Mouse (Mus musculus) hindbrain, embryonic 13.5 days (tissue): Measurements from ENCODE around the gene B4galt5. TPM values are rescaled to one million over a fixed set of nuclear protein-coding genes. Genes with fewer than 3 reads are reported as not detected.

Source experiments
- ATAC-seq: fragments of 200-750 bp; cut with Nextera tagmentation; 2 replicates; pipeline ENCODE4 v1.8.0; 2017; ENCODE audit warnings: moderate TSS enrichment; ENCODE audit not compliant: low FRiP score
- H3K27ac ChIP-seq: fragments of 300-500 bp; sonication (generic); 2 replicates; pipeline ENCODE4 v1.5.1; 2015; ENCODE audit warnings: inconsistent platforms, mild to moderate bottlenecking, moderate library complexity
- H3K27me3 ChIP-seq: fragments of 300-500 bp; sonication (generic); 2 replicates; pipeline ENCODE4 v1.6.1; 2015; ENCODE audit warnings: mild to moderate bottlenecking, inconsistent platforms
- H3K36me3 ChIP-seq: fragments of 300-500 bp; sonication (generic); 2 replicates; pipeline ENCODE4 v1.6.1; 2015; ENCODE audit warnings: mild to moderate bottlenecking, inconsistent platforms
- H3K4me1 ChIP-seq: fragments of 300-500 bp; sonication (generic); replicated peaks from 2 replicates; pipeline ENCODE4 v1.6.1; 2015; ENCODE audit warnings: inconsistent platforms
- H3K4me2 ChIP-seq: fragments of 300-500 bp; sonication (generic); 2 replicates; pipeline ENCODE4 v1.6.1; 2015; ENCODE audit warnings: inconsistent platforms, mild to moderate bottlenecking, moderate library complexity
- H3K4me3 ChIP-seq: fragments of 300-500 bp; sonication (generic); 2 replicates; pipeline ENCODE4 v1.5.1; 2015; ENCODE audit warnings: mild to moderate bottlenecking, inconsistent platforms
- H3K9ac ChIP-seq: fragments of 300-500 bp; sonication (generic); 2 replicates; pipeline ENCODE4 v1.6.1; 2015; ENCODE audit warnings: mild to moderate bottlenecking, inconsistent platforms
- H3K9me3 ChIP-seq: fragments of 300-500 bp; sonication (generic); 2 replicates; pipeline ENCODE4 v1.6.1; 2016; ENCODE audit warnings: inconsistent platforms
- WGBS: fragments of 180-500 bp; shearing (Covaris S2); methylation state at CpG from one replicate; pipeline ENCODE4 v1.1.7; 2015; 5-methylcytosine and 5-hydroxymethylcytosine counted together
- polyA plus RNA-seq: library from polyadenylated mRNA; unstranded; fragments of >200 nt; fragmentation: Nextera tagmentation; extraction: Ambion mirVana; gene quantifications from 2 replicates; pipeline ENCODE4 v1.2.1, GENCODE M21; 2015

B4galt5 gene
- polyA plus RNA-seq, 1 experiment from 2014 or later: 12.5 TPM

GRCm38 (mm10) chr2:167375688-167376087 lies 26.7 kb upstream of the B4galt5 start:
- no peaks in the 10 kb centered on the region for H3K36me3 ChIP-seq
- peaks cover 9% of the 10 kb centered on the region for H3K4me1 ChIP-seq
- ATAC-seq: no peak
- H3K9ac ChIP-seq: no peak overlapping the region
- H3K9me3 ChIP-seq: no peaks in the 10 kb centered on the region
- H3K27ac ChIP-seq: no peak overlapping the region
- no peak overlapping the region for H3K4me2 ChIP-seq
- H3K27me3 ChIP-seq: no peaks in the 10 kb centered on the region
- H3K4me3 ChIP-seq: no peak overlapping the region
- WGBS: 97% methylated on average over 5 of the region's 5 CpGs

- Histone ChIP-seq H3K4me1 (0 out of 2 replicates have a peak, but pooled peaks cover 5% of the 10 kb centered on the region), H3K9ac (no peak overlapping the region), H3K27me3 (no peaks in the 10 kb centered on the region), H3K4me2 (no peak overlapping the region), H3K36me3 (no peaks in the 10 kb centered on the region), H3K4me3 (no peak overlapping the region), H3K27ac (no peak overlapping the region), H3K9me3 (no peaks in the 10 kb centered on the region)
- ATAC-seq: no peak
- 82% methylated on average over 9 of the region's 9 CpGs for WGBS
Measured at GRCm38 (mm10) chr2:167375135-167375534, 26.2 kb upstream of the B4galt5 start.

- no peak for ATAC-seq
- no peaks in the 10 kb centered on the region for H3K27me3 ChIP-seq
- no peaks in the 10 kb centered on the region for H3K36me3 ChIP-seq
- H3K9me3 ChIP-seq: no peaks in the 10 kb centered on the region
- H3K4me3 ChIP-seq: no peak overlapping the region
- no peak overlapping the region for H3K4me2 ChIP-seq
- H3K9ac ChIP-seq: no peak overlapping the region
- 95% methylated on average over 12 of the region's 12 CpGs for WGBS
- 0 out of 2 replicates have a peak, but pooled peaks cover 5% of the 10 kb centered on the region for H3K4me1 ChIP-seq
- no peak overlapping the region for H3K27ac ChIP-seq
Measured at GRCm38 (mm10) chr2:167374191-167374805, 25.3 kb upstream of the B4galt5 start.

GRCm38 (mm10) chr2:167373266-167373665 lies 24.3 kb upstream of the B4galt5 start:
- WGBS: 79% methylated on average over 5 of the region's 5 CpGs
- no peak overlapping the region for H3K27ac ChIP-seq

GRCm38 (mm10) chr2:167371506-167371905 lies 22.5 kb upstream of the B4galt5 start:
- Histone ChIP-seq H3K4me3 (no peak overlapping the region), H3K27me3 (no peaks in the 10 kb centered on the region), H3K4me2 (no peak overlapping the region), H3K36me3 (no peaks in the 10 kb centered on the region), H3K27ac (no peak overlapping the region), H3K9me3 (no peaks in the 10 kb centered on the region), H3K4me1 (0 out of 2 replicates have a peak, but pooled peaks cover 5% of the 10 kb centered on the region), H3K9ac (no peak overlapping the region)
- 93% methylated on average over 2 of the region's 2 CpGs for WGBS
- ATAC-seq: no peak

More at GRCm38 (mm10) chr2:167373266-167373665, 24.3 kb upstream of the B4galt5 start:
- Histone ChIP-seq H3K36me3 (no peaks in the 10 kb centered on the region), H3K9me3 (no peaks in the 10 kb centered on the region), H3K9ac (no peak overlapping the region), H3K4me3 (no peak overlapping the region), H3K4me2 (no peak overlapping the region), H3K4me1 (0 out of 2 replicates have a peak, but pooled peaks cover 5% of the 10 kb centered on the region), H3K27me3 (no peaks in the 10 kb centered on the region)
- ATAC-seq: no peak

GRCm38 (mm10) chr2:167368328-167368727 lies 19.3 kb upstream of the B4galt5 start:
- Histone ChIP-seq H3K27me3 (no peaks in the 10 kb centered on the region), H3K9me3 (no peaks in the 10 kb centered on the region), H3K27ac (no peak overlapping the region), H3K4me1 (0 out of 2 replicates have a peak, but pooled peaks cover 4% of the 10 kb centered on the region), H3K4me2 (no peak overlapping the region), H3K36me3 (no peaks in the 10 kb centered on the region), H3K4me3 (no peak overlapping the region), H3K9ac (no peak overlapping the region)
- ATAC-seq: no peak
- 71% methylated on average over 8 of the region's 9 CpGs for WGBS

GRCm38 (mm10) chr2:167367777-167368281 lies 18.8 kb upstream of the B4galt5 start:
- no peaks in the 10 kb centered on the region for H3K27me3 ChIP-seq

GRCm38 (mm10) chr2:167367325-167367724 lies 18.3 kb upstream of the B4galt5 start:
- no peak for ATAC-seq
- WGBS: 67% methylated on average over 7 of the region's 7 CpGs
- H3K27ac ChIP-seq: no peak overlapping the region
- H3K27me3 ChIP-seq: no peaks in the 10 kb centered on the region
- H3K9ac ChIP-seq: no peak overlapping the region
- no peaks in the 10 kb centered on the region for H3K36me3 ChIP-seq
- H3K4me3 ChIP-seq: no peak overlapping the region
- H3K4me1 ChIP-seq: no peaks in the 10 kb centered on the region
- no peak overlapping the region for H3K4me2 ChIP-seq
- H3K9me3 ChIP-seq: no peaks in the 10 kb centered on the region

More at GRCm38 (mm10) chr2:167367777-167368281, 18.8 kb upstream of the B4galt5 start:
- Histone ChIP-seq H3K4me1 (no peaks in the 10 kb centered on the region), H3K4me2 (no peak overlapping the region), H3K27ac (no peak overlapping the region), H3K9me3 (no peaks in the 10 kb centered on the region), H3K36me3 (no peaks in the 10 kb centered on the region), H3K4me3 (no peak overlapping the region), H3K9ac (no peak overlapping the region)
- 69% methylated on average over 20 of the region's 20 CpGs for WGBS
- ATAC-seq: no peak

GRCm38 (mm10) chr2:167365063-167365462 lies 16.1 kb upstream of the B4galt5 start:
- Histone ChIP-seq H3K4me1 (no peaks in the 10 kb centered on the region), H3K27ac (no peak overlapping the region), H3K4me2 (no peak overlapping the region), H3K36me3 (no peaks in the 10 kb centered on the region), H3K9me3 (no peaks in the 10 kb centered on the region), H3K4me3 (no peak overlapping the region), H3K9ac (no peak overlapping the region), H3K27me3 (no peaks in the 10 kb centered on the region)
- 96% methylated on average over 2 of the region's 2 CpGs for WGBS
- ATAC-seq: no peak

- no peak overlapping the region for H3K27ac ChIP-seq
- 71% methylated on average over 9 of the region's 9 CpGs for WGBS
- H3K9ac ChIP-seq: no peak overlapping the region
- no peak for ATAC-seq
- no peaks in the 10 kb centered on the region for H3K4me1 ChIP-seq
- H3K36me3 ChIP-seq: no peaks in the 10 kb centered on the region
- no peak overlapping the region for H3K4me3 ChIP-seq
- no peaks in the 10 kb centered on the region for H3K27me3 ChIP-seq
- no peaks in the 10 kb centered on the region for H3K9me3 ChIP-seq
- no peak overlapping the region for H3K4me2 ChIP-seq
Measured at GRCm38 (mm10) chr2:167363272-167364045, 14.5 kb upstream of the B4galt5 start.

- H3K27me3 ChIP-seq: no peaks in the 10 kb centered on the region
Measured at GRCm38 (mm10) chr2:167358499-167358898, 9.5 kb upstream of the B4galt5 start.

GRCm38 (mm10) chr2:167356885-167357284 lies 7.9 kb upstream of the B4galt5 start:
- Histone ChIP-seq H3K4me1 (peaks cover 5% of the 10 kb centered on the region; the same call in 1 of the 2 replicates), H3K36me3 (no peaks in the 10 kb centered on the region), H3K4me2 (no peak overlapping the region), H3K4me3 (no peak overlapping the region), H3K27ac (no peak overlapping the region), H3K9ac (no peak overlapping the region), H3K9me3 (no peaks in the 10 kb centered on the region), H3K27me3 (no peaks in the 10 kb centered on the region)
- no peak for ATAC-seq

More at GRCm38 (mm10) chr2:167358499-167358898, 9.5 kb upstream of the B4galt5 start:
- Histone ChIP-seq H3K9me3 (no peaks in the 10 kb centered on the region), H3K27ac (no peak overlapping the region), H3K4me3 (no peak overlapping the region), H3K36me3 (no peaks in the 10 kb centered on the region), H3K9ac (no peak overlapping the region), H3K4me1 (no peaks in the 10 kb centered on the region; the same call in 1 of the 2 replicates), H3K4me2 (no peak overlapping the region)
- whole genome bisulfite sequencing: 88% methylated on average over 2 of the region's 2 CpGs
- no peak for ATAC-seq
